Mouse (Mus musculus) erythroblast, embryonic 14.5 days (primary cell): ENCODE results near the gene Ophn1.

Experiments used
- GATA1 ChIP-seq: IDR thresholded peaks from 2 replicates; pipeline ENCODE4 v1.6.1; 2012; ENCODE audit warnings: low read length, inconsistent platforms, mixed read lengths
- TAL1 ChIP-seq: IDR thresholded peaks from 3 replicates; pipeline ENCODE4 v1.6.1; 2012; ENCODE audit warnings: low read length, inconsistent platforms, mixed read lengths

DNA sequence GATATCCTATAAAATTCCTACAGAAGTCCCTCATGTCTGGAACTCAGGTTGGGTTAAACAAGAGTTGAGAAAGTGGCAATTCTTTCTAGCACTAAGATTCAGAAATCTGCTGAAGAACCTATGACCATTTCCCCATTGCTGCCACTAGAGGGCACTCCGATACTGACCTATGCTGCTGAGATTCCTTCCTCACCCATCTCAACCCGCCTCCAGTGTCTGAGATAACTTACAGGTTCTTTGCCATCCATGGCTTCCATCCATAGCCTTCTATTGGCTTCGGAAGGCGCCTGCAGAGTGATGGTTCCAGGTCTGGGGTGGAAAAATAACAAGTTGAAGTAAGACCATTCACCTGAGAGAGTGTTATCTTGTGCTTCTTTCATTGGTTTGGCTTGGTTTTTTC is 189.2 kb downstream of the Ophn1 start:
- no peak for TF ChIP-seq TAL1
- no peak for TF ChIP-seq GATA1
